18 mouse cellular contexts compared by ENCODE assay signal in the genomic region with DNA sequence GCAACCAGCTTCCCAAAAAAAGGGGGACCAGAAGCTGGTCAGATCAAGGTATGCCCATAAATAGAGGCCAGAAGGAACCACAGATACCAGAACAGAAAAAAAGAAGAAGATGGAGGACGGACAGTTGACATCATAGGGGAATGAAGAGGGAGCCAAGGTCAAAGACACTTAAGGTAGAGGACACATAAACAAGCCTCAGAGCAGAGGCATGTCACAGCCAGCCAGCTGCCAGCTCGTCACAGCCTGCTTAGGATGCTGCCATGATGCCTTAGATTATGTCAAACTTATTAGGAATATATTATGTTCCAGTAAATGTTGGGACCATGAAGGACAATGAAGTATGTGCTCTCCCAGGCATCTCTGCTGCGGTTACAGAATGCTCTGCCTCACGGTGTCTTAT.
A peak's percentile ranks its signal among the peaks of the same experiment; 100 is the strongest.
DNase-seq lines count a peak whose midpoint lies in the region; ATAC-seq and TF ChIP-seq lines count a peak whose summit lies in the region.
"Had no signal": no experiment of that assay in that cellular context is flagged by ENCODE, and none has a peak within 500 bp of the region (broad histone marks: within the 10 kb centered on the region; RNA-seq: fewer than 3 reads in every experiment).

No protein-coding gene starts in this region.

- no peak for TF ChIP-seq CTCF in heart, postnatal 0 days (IDR thresholded peaks at IDR 0.05; ENCODE audit: low read depth)

- no peak for ATAC-seq in heart, embryonic 12.5 days (ENCODE audit: insufficient number of reproducible peaks, low FRiP score)
- ATAC-seq in midbrain, embryonic 11.5 days (ENCODE audit: low FRiP score): no peak
- ATAC-seq in midbrain, embryonic 13.5 days: no peak
- peak; percentile 69 for ATAC-seq in heart, postnatal 0 days (ENCODE audit: insufficient read depth, low read depth)
- ATAC-seq: forebrain, embryonic 14.5 days; intestine, embryonic 16.5 days had no signal

- intact Hi-C loops in heart, postnatal 25 days (cut with DNase I): no loop called here
- intact Hi-C loops in heart, postnatal 14 days (cut with DNase I): loop anchor here (5.0 kb wide), 1 partner anchor 38 kb away; no protein-coding TSS in a partner anchor

- peak overlapping the region; percentile 72 for H3K27ac ChIP-seq in heart, embryonic 12.5 days (ENCODE audit: poor library complexity, severe bottlenecking)
- H3K27ac ChIP-seq in midbrain, embryonic 11.5 days (ENCODE audit: low read depth, low read length): no peak overlapping the region
- H3K27ac ChIP-seq in midbrain, embryonic 13.5 days: no peak overlapping the region
- peak overlapping the region; percentile 62 for H3K27ac ChIP-seq in heart, postnatal 0 days (ENCODE audit: low read depth)
- H3K27ac ChIP-seq: hindbrain, embryonic 15.5 days; kidney, embryonic 15.5 days had no signal

- H3K9me3 ChIP-seq in heart, embryonic 12.5 days (replicated peaks): peaks cover 8% of the 10 kb centered on the region; the same call in 1 of the 2 replicates
- H3K9me3 ChIP-seq in midbrain, embryonic 11.5 days (ENCODE audit: control insufficient read depth, low read length): peaks cover 5% of the 10 kb centered on the region
- H3K9me3 ChIP-seq in midbrain, embryonic 13.5 days: peaks cover 11% of the 10 kb centered on the region
- peaks cover 5% of the 10 kb centered on the region; the same call in 1 of the 2 replicates for H3K9me3 ChIP-seq in heart, postnatal 0 days (replicated peaks; ENCODE audit: control insufficient read depth, low read length)
- H3K9me3 ChIP-seq: hindbrain, embryonic 15.5 days had no signal

- DNase-seq in heart, adult 11 months: peak; percentile 85
- DNase-seq in heart, postnatal 25 days (ENCODE audit: low spot score): no peak
- DNase-seq in heart, postnatal 14 days: no peak
- DNase-seq in midbrain, embryonic 11.5 days (ENCODE audit: low spot score, missing footprints): peak; percentile 49
- no peak for DNase-seq in heart, postnatal 0 days (ENCODE audit: low spot score)
- DNase-seq: adrenal gland, adult 2 months; adrenal gland, postnatal 25 days; cerebellum, adult 2 months; cerebellum, postnatal 10 days; gastrocnemius, postnatal 10 days; kidney, adult 2 months had no signal

- WGBS in heart, embryonic 12.5 days: 68% methylated on average over 4 of the region's 4 CpGs
- 93% methylated on average over 4 of the region's 4 CpGs for WGBS in midbrain, embryonic 11.5 days
- WGBS in midbrain, embryonic 13.5 days: 91% methylated on average over 4 of the region's 4 CpGs
- WGBS in heart, postnatal 0 days: 68% methylated on average over 4 of the region's 4 CpGs

- TF ChIP-seq EP300 in heart, postnatal 0 days (IDR thresholded peaks at IDR 0.05; ENCODE audit: low read depth): no peak

- H3K4me1 ChIP-seq in heart, embryonic 12.5 days (replicated peaks): peaks cover 51% of the 10 kb centered on the region
- H3K4me1 ChIP-seq in midbrain, embryonic 11.5 days (ENCODE audit: control insufficient read depth, insufficient read depth, low read length): no peaks in the 10 kb centered on the region
- H3K4me1 ChIP-seq in midbrain, embryonic 13.5 days (replicated peaks): peaks cover 4% of the 10 kb centered on the region; the same call in 1 of the 2 replicates
- peaks cover 47% of the 10 kb centered on the region for H3K4me1 ChIP-seq in heart, postnatal 0 days (ENCODE audit: control insufficient read depth, insufficient read depth)

- no peaks in the 10 kb centered on the region for H3K27me3 ChIP-seq in heart, embryonic 12.5 days (replicated peaks)
- H3K27me3 ChIP-seq in midbrain, embryonic 11.5 days (ENCODE audit: control insufficient read depth, insufficient read depth, low read length): 0 out of 2 replicates have a peak, but pooled peaks cover 3% of the 10 kb centered on the region
- H3K27me3 ChIP-seq in midbrain, embryonic 13.5 days: peaks cover 20% of the 10 kb centered on the region
- H3K27me3 ChIP-seq in heart, postnatal 0 days (ENCODE audit: control insufficient read depth, insufficient read depth, low read length): no peaks in the 10 kb centered on the region
- H3K27me3 ChIP-seq: hindbrain, embryonic 15.5 days; kidney, embryonic 15.5 days had no signal

- peaks cover 33% of the 10 kb centered on the region for H3K36me3 ChIP-seq in heart, embryonic 12.5 days
- no peaks in the 10 kb centered on the region for H3K36me3 ChIP-seq in midbrain, embryonic 11.5 days (ENCODE audit: control insufficient read depth, insufficient read depth, low read length)
- H3K36me3 ChIP-seq in midbrain, embryonic 13.5 days: peaks cover 4% of the 10 kb centered on the region; the same call in 1 of the 2 replicates
- H3K36me3 ChIP-seq in heart, postnatal 0 days (replicated peaks; ENCODE audit: control insufficient read depth, insufficient read depth, low read length): peaks cover 13% of the 10 kb centered on the region
- H3K36me3 ChIP-seq: hindbrain, embryonic 15.5 days had no signal

- H3K9ac ChIP-seq in heart, embryonic 12.5 days: no peak overlapping the region
- no peak overlapping the region for H3K9ac ChIP-seq in midbrain, embryonic 11.5 days (ENCODE audit: low read length)
- no peak overlapping the region for H3K9ac ChIP-seq in midbrain, embryonic 13.5 days (replicated peaks)
- no peak overlapping the region for H3K9ac ChIP-seq in heart, postnatal 0 days (replicated peaks; ENCODE audit: low read depth, low read length)
- H3K9ac ChIP-seq: hindbrain, embryonic 15.5 days; kidney, embryonic 15.5 days had no signal

- no peak overlapping the region for H3K4me2 ChIP-seq in heart, embryonic 12.5 days
- H3K4me2 ChIP-seq in midbrain, embryonic 11.5 days: no peak overlapping the region
- H3K4me2 ChIP-seq in midbrain, embryonic 13.5 days (replicated peaks): no peak overlapping the region
- H3K4me2 ChIP-seq in heart, postnatal 0 days (ENCODE audit: low read depth, low read length): no peak overlapping the region
- H3K4me2 ChIP-seq: hindbrain, embryonic 15.5 days; kidney, embryonic 15.5 days had no signal

- H3K4me3 ChIP-seq in heart, embryonic 12.5 days: no peak overlapping the region
- no peak overlapping the region for H3K4me3 ChIP-seq in midbrain, embryonic 11.5 days (ENCODE audit: low read depth, low read length)
- H3K4me3 ChIP-seq in midbrain, embryonic 13.5 days (replicated peaks): no peak overlapping the region
- no peak overlapping the region for H3K4me3 ChIP-seq in heart, postnatal 0 days (ENCODE audit: low read depth, low read length)
- H3K4me3 ChIP-seq: embryonic facial prominence, embryonic 10.5 days; hindbrain, embryonic 15.5 days; kidney, embryonic 15.5 days had no signal

Comparison
In these comparisons a context has a peak if more than half of its experiments do, and no peak if none do; other contexts are left out.
1. DNase-seq: peak in heart, adult 11 months (single experiment) and midbrain, embryonic 11.5 days (single experiment); none in heart, postnatal 25 days (single experiment), heart, postnatal 14 days (0 of 2) and heart, postnatal 0 days (single experiment).
2. H3K27ac ChIP-seq: peak in heart, embryonic 12.5 days (single experiment) and heart, postnatal 0 days (single experiment); none in midbrain, embryonic 11.5 days (single experiment) and midbrain, embryonic 13.5 days (single experiment).